Mouse (Mus musculus) kidney, postnatal 4 days (tissue): ENCODE measurements around the gene Arhgef12.
"Not testable (repeated sequence)": the region's sequence is repeated elsewhere in the genome, so short reads cannot be mapped to it uniquely, and the experiment has no call there.

Experiments
- DNase-seq, 2 experiments: peaks; one replicate each; pipeline ENCODE4 v3.0.0; 2021; ENCODE audit warnings: mixed read lengths in 2 of 2

Arhgef12 gene

GRCm38 (mm10) chr9:43107187-43107517 is at the start of gene Arhgef12:
TSS of gene Arhgef12 (minus strand) at chr9:43107239.
- peak; percentile 55 to 68 for DNase-seq

DNA sequence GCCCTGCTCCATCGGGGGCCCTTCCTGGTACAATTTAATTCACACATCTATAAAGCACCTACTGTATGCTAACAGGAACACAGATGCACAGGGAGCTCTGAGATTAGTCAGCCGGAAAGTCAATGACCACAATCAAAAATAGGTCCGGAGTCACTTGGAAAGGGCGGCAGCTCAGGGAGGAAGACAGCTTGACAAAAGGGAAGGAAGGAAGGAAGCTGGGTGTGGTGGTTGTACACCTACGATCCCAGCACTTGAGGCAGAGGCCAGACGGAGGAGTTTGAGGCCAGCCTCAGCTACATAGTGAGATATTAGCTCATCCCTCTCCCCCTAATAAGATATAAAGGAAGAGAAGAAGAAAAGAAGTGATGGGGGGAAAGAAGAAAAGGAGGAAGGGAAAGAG is 48.9 kb upstream of the Arhgef12 start:
- DNase-seq, result no peak

GRCm38 (mm10) chr9:43151779-43152178 is 44.7 kb upstream of the Arhgef12 start:
- no peak for DNase-seq

DNA sequence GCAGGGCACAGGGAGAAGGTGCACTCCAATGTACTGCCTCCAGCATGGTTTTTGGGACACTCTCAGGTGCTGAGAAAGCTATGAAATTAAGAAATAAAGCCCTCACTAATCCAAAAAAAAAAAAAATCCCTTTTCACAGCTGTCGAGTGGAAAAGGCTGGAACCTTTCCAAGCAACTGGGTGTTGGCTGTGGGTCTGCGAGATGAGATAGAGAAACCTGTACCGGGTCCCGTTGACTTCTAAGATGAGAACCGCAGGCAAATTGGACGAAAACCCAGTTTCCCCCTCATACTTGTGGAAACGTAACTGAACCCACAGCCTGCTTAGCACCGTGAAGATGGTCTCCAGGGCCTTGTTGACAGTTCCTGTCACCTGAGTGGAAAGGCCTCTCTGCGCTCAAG is 43.9 kb upstream of the Arhgef12 start:
- no peak for DNase-seq

GRCm38 (mm10) chr9:43150075-43150474 is 43.0 kb upstream of the Arhgef12 start:
- DNase-seq, result peak in 1 of 2 experiments; percentile 27

GRCm38 (mm10) chr9:43149498-43149897 is 42.5 kb upstream of the Arhgef12 start:
- DNase-seq, result no peak

- no peak for DNase-seq
Measured at GRCm38 (mm10) chr9:43145196-43145595, 38.2 kb upstream of the Arhgef12 start.

GRCm38 (mm10) chr9:43144206-43144810 is 37.3 kb upstream of the Arhgef12 start:
- DNase-seq, result no peak

GRCm38 (mm10) chr9:43141839-43142238 is 34.8 kb upstream of the Arhgef12 start:
- DNase-seq, result peak; percentile 84 to 87

- DNase-seq, result no peak
Measured at GRCm38 (mm10) chr9:43133525-43133924, 26.5 kb upstream of the Arhgef12 start.

GRCm38 (mm10) chr9:43132380-43132779 is 25.3 kb upstream of the Arhgef12 start:
- DNase-seq, result no peak

GRCm38 (mm10) chr9:43131940-43132339 is 24.9 kb upstream of the Arhgef12 start:
- DNase-seq, result no peak

GRCm38 (mm10) chr9:43130684-43131083 is 23.6 kb upstream of the Arhgef12 start:
- DNase-seq, result no peak

DNA sequence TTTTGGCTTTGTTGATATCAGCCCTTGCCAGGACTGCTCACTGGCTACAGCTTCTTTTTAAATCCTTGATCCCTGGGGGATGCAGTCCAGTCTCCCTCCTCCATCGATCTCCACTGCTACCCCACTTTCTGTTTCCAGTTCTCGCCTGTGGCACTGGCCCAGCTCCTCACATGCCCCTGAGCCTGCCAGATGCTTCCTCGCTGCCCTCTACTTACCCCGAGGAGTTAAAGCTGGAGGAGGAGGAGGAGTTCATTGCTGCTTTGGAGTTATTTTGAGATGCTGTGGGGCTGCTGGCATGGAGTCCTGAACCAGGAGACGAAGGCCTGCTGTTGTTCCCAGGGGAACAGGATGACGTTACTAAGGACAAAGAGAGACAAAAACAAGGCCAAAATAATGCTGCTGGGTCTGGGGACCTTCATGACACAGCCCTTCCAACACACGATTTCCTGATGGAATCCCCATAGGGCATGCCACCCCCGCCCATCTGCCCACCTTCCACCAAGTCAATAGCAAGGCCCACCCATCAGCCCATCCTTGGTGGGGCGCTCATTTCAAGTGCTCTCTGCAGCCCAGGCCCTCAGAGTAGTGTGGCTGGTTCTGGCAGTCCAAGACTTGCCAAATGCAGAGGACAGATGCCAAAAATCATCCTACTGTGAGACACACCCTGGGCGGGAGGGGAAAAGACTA is 20.2 kb upstream of the Arhgef12 start:
- peak; percentile 31 to 56 for DNase-seq

GRCm38 (mm10) chr9:43122379-43122778 is 15.3 kb upstream of the Arhgef12 start:
- peak in 1 of 2 experiments; percentile 11 for DNase-seq

GRCm38 (mm10) chr9:43121948-43122347 is 14.9 kb upstream of the Arhgef12 start:
- DNase-seq, result not testable (repeated sequence)

- no peak for DNase-seq
Measured at GRCm38 (mm10) chr9:43116997-43117336, 9.9 kb upstream of the Arhgef12 start.

GRCm38 (mm10) chr9:43116134-43116996 is 9.3 kb upstream of the Arhgef12 start, which contains the start of gene Tmem136:
TSS of gene Tmem136 (minus strand) at chr9:43116570.
- peak; percentile 71 to 80 for DNase-seq

DNA sequence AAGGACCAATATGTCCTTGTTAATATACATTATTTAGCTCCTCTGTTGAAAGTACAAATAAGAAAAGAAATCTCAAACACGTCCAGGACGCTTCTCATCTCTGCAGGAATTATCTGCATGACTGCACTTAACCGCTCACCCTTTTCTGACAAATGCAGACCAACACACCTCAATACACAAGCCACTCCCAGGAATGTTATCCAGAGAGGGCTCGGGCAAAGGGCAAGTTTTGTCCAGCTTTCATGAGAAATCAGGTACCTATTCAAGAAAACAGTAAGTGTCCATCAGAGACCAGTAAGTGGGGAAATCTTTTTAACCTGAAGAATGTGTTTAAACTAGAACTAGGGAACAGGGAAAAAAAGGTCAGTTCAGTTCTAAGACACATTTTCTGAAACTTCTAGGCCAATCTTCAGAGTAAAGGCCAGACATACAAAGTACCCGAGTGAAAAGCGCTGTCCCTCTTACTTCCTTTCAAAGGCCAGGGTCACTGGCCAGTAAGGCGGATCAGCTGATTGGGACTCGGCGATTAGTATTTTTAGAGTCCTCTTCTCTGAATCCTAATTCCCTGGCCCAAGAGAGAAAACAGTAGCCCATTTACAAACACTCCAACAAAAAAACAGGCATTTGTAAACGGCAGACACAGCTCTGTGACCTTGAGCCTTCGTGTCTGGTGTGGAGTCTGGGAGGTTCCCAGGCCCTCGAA is 8.5 kb upstream of the Arhgef12 start:
- no peak for DNase-seq

- no peak for DNase-seq
Measured at GRCm38 (mm10) chr9:43114833-43115232, 7.8 kb upstream of the Arhgef12 start.

GRCm38 (mm10) chr9:43110286-43110980 is 3.4 kb upstream of the Arhgef12 start:
- no peak for DNase-seq

DNA sequence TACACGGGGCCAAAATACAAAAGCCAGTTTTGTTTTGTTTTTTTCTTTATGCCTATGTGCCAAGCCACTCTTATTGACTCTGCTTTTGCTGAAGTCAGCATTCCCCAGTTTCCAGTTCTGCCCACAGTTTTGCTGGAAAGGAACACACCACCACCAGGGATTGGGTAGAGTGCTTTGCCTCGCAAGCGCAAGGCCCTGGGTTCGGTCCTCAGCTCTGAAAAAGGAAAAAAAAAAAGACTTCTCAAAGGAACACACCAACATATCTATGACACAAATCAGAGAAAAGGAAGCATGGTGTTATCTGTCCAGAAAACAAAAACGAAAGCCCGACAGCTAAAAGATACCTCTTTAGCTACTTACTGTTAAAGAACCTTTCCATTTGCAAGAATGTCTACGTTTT is 2.1 kb upstream of the Arhgef12 start:
- DNase-seq, result no peak
